Mouse (Mus musculus): ENCODE data around the gene Nepn. TPM values are rescaled to one million over a fixed set of nuclear protein-coding genes. Genes with fewer than 3 reads are reported as not detected.

The Nepn gene
- 0.20 TPM for polyA plus RNA-seq (2014; fragmentation: Illumina TruSeq; extraction: RNeasy Lipid Tissue Mini Kit (QIAGEN cat#74804); ENCODE audit: low read depth, low replicate concordance)

GRCm38 (mm10) chr10:52388922-52389430 is at the start of gene Nepn:
Nepn (plus strand) TSS chr10:52388972.

DNA sequence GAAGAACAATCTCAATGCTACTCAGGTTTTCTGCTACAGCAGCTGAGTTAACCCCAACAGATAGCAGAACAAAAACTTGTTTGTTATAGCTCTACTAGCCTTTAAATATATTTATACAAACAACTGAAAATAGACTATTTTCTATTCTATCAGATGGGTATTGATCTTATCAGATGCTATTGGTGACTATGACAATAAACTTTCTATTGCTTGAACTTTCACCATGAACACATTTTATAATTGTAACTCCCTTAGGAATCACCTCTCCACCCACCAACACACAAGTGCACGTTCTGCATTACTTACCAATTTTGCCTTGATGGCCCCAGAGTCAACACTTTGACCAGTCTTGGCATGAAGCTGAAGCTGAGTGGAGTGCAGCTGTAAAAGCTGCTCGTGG is 30.3 kb upstream of the Nepn start, which contains the start of gene Gm26741:
Gene Gm26741, plus strand, starts transcription at position 301 of the 400 bp plus-strand sequence.

DNA sequence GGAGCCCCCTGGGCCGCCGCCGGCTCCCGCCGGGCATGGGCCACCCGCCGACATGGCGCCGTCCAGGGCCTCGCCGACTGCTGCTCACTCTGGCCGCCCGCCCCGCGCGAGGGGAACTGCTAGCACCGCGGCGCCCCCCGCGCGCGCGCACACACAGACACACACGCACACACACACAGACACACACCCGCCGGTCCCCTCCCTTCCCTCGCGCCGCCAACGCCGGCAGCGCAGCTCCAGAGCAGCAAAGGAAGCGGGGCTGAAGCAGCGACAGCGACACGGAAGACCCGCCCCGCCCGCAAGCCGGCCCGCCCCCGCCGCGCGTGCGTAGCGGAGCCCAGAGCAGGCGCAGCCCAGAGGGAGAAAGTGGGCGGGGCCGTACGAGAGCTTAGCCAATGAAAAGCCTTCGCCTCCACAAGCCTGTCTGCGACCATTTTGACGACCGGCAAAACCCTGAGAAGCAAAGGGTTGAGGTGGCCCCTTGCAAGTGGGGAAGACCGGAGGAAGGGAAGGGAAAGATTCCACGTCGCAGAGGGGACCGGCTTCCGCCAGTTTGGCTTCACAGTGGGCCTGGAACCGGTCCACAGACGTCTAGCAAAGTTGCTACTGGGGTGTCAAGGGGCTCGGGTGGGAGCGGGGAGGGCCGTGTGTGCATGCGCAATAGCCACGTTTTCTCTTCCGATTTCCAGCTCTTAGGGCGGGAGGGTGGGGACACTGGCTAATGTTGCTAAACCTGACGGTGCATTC is 6.8 kb upstream of the Nepn start, which contains the start of gene Gopc:
Gene Gopc, minus strand, starts transcription at position 280 of the 747 bp plus-strand sequence.

GRCm38 (mm10) chr10:52417299-52417997 is 28.7 kb downstream of the Nepn start, which contains the start of gene Nus1:
Nus1 (plus strand) TSS chr10:52417547.

Other genes starting within 250 kb of the Nepn start
- 1.0 TPM for gene Ros1, start 193.7 kb upstream of the Nepn start, polyA plus RNA-seq (2014; fragmentation: Illumina TruSeq; extraction: RNeasy Lipid Tissue Mini Kit (QIAGEN cat#74804); ENCODE audit: low read depth, low replicate concordance)
- gene Dcbld1, start 155.4 kb upstream of the Nepn start, polyA plus RNA-seq (2014; fragmentation: Illumina TruSeq; extraction: RNeasy Lipid Tissue Mini Kit (QIAGEN cat#74804); ENCODE audit: low read depth, low replicate concordance), result 4.3 TPM
- not detected for gene Gm26741, start 30.2 kb upstream of the Nepn start, polyA plus RNA-seq (2014; fragmentation: Illumina TruSeq; extraction: RNeasy Lipid Tissue Mini Kit (QIAGEN cat#74804); ENCODE audit: low read depth, low replicate concordance)
- 34.3 TPM for gene Gopc, start 6.8 kb upstream of the Nepn start, polyA plus RNA-seq (2014; fragmentation: Illumina TruSeq; extraction: RNeasy Lipid Tissue Mini Kit (QIAGEN cat#74804); ENCODE audit: low read depth, low replicate concordance)
- gene Nus1, start 28.6 kb downstream of the Nepn start, polyA plus RNA-seq (2014; fragmentation: Illumina TruSeq; extraction: RNeasy Lipid Tissue Mini Kit (QIAGEN cat#74804); ENCODE audit: low read depth, low replicate concordance), result 40.9 TPM